Mouse (Mus musculus) ZHBTc4 (cell line): Measurements from ENCODE around the gene Ankrd65.
A peak's percentile ranks its signal among the peaks of the same experiment; 100 is the strongest.
"Not testable (repeated sequence)": the region's sequence is repeated elsewhere in the genome, so short reads cannot be mapped to it uniquely, and the experiment has no call there.

Source experiments
- DNase-seq: peaks from one replicate; pipeline ENCODE4 v3.0.0-alpha.2; 2011; ENCODE audit warnings: low read depth, low spot score

Gene Ankrd65

DNA sequence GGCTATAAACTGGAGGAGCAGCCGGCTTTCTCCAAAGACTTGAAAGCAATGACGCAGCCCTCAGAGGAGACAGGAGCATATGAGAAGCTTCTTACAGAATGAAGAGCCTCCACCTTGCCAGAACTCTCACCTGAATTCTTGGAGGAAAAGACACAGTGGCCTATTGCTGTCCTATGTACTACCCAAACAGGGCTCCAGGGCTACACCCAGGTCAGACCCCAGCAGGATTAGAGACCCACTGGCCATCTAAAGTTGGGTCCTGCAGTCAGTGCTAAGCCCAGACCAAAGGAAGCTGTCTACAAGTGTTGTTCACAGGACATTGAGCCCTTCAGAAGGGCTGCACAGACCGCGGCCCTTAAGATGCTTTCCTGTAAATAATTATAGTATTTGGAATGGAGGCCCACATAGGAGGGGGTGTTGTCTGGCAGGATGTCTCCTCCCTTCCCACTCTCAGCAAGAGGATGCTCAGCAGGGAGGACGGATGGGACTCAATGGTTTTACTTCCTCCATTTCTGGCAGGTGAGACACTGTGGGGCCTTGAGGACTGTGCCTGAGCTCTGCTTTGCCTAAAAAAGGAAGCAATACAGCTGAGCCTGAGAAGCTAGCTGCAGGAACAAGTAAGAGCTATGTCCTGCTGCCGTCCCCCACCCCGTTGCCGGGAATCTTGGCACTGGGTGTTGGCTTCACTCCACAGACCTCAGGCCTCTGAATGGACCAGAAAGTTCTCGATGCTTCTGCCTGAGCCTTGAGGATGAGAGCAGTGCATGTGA lies 15.1 kb upstream of the Ankrd65 start:
- DNase-seq = no peak

DNA sequence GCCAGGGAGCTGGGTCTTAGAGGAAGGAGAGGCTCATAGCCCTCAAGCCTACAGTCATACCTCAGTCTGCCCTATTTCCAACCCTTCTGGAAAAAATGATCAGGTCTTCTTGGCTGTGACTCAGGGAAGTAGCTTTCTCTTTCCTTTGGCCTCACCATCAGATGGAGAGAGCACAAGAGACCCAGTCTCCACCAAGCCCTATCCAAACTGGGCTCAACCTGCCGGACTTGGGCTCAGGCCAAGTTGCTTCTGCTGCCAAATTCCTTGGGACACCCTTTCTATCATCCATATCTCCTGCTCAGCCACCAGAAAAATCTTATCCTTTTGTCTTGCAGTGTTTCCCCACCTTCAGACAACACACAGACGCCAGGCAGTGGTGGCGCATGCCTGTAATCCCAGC lies 14.4 kb upstream of the Ankrd65 start:
- DNase-seq = no peak

DNA sequence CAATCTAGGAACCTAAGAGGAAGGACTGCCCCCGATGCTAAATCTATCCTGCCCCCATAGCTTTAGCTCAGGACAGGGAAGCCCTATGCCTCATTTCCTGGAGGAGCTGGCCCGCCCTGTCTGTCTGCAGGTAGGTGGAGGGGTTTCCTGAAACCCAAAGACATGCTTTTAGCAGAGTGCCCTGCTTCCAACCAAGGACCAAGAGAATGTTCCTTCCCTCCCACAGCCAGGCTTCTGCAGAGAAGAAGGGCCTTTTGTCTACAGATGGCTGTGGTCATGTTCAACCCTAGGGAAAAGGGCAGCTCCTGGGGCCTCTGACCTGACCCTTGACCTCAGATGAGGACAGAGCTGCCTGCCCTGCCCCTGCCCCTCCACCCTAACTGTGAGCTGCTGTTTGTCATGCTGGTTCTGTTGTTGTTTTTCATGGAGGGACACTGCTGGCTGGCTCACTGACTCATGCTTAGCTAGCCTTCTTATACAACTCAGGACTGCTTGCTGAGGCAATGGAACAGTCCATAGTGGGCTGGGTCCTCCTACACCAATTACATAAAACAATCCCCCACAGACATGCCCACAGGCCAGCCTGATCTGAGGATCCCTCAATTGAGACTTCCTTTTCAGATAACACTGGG lies 13.4 kb upstream of the Ankrd65 start:
- no peak for DNase-seq

DNA sequence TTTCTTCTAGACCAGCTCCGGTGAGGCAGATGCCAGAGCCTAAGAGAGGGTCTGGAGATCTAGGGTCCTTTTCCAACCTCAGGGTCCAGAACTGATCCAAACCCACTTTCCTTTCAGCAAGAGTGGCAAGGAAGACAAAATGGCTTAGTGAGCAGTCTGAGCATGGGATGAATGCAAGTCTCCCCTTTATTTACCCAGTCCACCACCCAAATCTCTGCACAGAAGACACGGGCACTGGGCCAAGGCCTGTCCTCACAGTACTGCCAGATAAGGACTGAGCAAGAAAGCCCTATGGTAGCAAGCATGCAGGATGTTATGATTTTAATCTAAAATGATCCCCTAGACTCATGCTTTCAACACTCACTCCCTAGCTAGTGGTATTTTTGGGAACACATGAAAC lies 12.4 kb upstream of the Ankrd65 start:
- no peak for DNase-seq

DNA sequence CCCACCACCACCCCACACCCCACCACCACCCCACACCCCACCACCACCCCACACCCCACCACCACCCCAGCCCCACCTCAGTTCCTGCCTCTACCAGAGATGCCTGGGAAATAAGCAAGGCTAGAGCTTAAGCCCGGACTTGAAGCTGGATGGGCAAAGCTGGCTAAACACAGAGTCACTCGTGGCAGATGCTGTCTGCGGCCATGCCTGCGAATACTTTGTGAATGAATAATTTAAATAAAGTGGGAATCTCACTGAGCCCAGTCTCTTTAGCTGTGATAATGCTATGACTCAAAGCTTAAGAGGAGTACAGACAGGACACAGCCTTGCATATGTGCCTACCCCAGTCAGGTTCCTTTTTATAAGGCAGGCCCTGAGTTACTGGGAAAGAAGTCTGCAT lies 10.7 kb upstream of the Ankrd65 start:
- no peak for DNase-seq

DNA sequence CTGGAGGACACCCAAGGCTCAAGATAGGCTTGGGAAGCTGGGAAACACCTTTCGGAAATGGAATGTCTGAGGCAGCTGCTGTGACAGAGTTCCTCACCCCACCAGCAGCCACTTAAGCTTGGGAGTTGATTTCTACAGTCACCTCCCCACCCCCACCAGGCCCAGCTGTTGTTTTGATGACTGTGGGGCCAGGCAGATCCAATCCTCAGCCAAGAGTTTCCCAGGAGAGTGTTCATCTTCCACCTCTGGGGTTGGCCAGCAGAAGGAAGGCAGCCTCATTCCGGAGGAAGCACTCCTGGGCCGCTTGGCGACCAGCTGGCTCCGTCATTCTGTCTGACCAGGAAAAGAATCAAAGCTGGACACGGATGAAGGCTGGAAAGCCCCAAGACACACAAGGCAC lies 9.3 kb upstream of the Ankrd65 start:
- peak; percentile 26 for DNase-seq

DNA sequence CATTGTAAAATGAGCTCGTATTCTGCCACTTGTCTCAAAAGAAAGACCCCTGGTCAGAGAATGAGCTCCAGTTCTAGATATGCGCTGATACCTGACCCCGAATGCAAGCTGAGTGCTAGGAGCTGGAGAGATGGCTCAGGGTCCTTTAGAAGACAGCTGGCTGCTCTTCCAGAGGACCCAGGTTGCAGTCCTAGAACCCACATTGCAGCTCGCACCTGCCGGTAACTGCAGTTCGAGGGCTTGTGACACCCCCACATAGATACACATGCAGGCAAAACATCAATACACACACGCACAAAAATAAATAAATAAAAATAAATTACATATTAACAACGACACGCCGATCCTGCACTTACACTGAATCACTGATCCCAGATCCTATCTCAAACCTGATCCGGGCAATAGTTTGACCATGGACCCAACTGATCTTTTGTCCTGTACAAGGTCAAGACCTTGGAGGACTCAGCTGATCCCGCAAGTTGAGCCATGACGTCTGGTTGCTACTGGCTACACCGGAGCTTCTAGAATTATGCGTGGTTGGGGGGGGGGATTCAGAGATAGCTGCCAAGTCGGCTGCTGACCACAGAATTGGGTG lies 6.7 kb upstream of the Ankrd65 start:
- DNase-seq = no peak

DNA sequence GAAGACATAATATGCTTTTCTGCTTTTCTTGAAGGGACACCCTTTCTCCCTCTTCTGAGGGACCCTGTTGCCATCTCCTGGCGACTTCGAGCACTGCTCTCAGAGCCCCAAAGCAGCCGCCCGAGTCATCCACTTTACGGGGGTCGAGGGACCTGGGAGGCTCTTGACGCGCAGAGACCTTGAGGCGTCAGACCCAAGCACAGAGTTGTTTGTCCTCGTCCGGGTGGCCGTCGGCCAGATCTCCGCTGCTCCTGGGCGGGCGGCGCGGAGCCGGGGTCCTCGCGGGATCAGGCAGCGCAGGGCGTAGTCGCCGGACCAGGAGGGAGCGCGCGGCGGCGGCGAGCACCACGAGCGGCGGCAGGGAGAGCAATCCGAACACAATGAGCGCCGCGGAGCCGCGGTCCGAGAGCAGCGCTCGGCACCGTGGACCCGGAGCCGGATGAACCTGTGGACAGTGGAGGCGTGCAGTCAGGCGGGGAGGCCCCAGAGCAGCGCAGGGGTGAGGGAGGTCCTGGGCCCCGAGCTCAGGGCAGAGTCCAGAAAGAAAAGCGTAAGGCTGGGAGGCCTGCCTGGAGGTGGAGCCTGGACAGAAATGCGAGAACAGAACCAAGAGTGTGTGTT lies 6.0 kb upstream of the Ankrd65 start:
- DNase-seq = peak; percentile 78

DNA sequence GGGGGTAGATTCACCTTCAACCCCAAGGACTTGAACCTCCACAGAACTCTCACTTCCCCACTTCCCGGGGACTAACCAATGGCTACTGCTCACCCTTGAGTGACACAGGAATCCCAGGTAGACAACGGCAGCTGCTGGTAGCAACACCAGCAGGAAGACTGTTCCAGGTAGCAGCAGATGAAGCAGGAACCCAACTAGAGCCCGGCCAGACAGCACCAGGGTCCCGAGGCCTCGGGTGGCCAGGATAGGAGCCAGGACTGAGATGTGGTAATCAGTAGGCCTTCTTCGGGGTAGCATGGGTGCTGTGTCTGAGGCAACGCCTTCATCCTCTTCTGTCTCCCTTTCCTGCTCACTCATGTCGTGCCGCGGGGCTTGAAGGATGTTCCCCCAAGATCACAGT lies 5.0 kb upstream of the Ankrd65 start:
- no peak for DNase-seq

DNA sequence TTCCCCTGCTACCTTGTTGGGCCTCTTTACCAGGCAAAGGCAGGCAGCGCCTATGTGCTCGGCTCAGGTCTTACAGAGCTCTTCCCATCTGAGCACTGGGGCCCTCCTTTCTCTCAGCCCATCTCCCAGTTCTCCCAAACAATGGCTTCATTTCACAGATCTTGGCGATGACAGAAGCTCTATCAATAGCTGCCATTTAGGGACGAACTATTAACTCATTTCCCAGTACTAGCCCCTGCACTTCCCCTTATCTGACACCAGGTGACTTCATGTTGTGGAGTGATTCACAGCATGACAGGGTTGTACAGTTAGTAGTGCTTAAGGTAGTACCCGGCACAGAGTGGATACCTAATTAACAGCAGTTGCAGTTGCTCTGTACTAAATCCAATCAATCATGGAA lies 4.4 kb upstream of the Ankrd65 start, which contains the start of gene Tmem88b:
Tmem88b (minus strand) TSS at position 56 of the 400 bp plus-strand sequence.
- peak; percentile 48 for DNase-seq

DNA sequence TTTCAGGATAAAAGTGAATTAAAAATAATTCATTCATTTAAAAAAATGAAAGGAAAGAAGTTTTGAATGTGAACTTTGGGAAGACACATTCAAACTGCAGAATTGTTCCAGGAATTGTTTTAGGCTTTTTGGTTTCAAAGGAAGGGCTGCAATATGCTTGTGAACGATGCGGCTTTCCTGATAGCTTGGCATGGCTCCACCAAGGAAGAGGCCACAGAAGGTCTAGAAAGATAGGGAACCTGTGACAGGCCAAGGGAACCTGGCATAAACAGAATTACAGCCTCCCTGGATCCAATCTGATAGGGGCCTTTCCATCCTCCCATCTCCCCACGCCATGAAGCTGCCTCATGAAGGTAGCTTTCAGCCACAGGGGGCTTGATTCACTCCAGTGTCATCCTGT lies 1.9 kb upstream of the Ankrd65 start:
- no peak for DNase-seq

DNA sequence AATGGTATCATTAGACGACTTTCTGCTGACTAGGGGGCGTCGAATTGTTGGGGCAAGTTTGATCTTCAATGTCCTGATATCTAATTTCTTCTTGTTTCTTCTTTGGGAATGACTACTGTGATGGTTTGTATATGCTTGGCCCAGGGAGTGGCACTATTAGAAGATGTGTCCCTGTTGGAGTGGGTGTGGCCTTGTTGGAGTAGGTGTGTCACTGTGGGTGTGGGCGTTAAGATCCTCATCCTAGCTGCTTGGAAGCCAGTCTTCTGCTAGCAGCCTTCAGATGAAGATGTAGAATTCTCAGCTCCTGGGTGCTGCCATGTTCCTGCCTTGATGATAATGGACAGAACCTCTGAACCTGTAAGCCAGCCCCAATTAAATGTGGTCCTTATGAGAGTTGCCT lies 1.4 kb upstream of the Ankrd65 start:
- not testable (repeated sequence) for DNase-seq

DNA sequence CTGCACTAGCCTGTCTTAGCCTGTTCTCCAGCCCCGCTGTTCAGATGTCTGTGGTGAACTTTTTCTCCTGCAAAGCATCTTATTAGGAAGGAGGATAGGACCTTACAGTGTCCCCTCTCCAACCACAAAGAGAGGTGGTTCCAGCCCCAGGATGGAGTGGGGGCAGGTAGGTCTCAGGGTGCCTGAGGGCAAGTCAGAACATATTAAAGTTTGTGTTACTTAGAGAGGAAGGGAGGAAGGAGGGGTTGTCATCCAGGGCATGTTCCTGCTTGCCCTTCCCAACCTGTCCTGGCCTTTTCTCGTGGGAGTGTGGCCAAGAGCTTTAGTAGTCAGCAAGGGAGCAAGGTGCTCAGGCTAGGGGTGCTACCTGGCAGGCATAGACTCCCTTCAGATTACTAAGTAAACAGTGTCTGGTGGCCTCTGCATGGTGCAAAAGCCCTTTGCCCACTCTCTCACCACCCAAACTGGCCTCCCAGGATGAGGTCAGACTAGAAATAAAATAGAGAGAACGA lies 467 bp downstream of the Ankrd65 start:
- no peak for DNase-seq

DNA sequence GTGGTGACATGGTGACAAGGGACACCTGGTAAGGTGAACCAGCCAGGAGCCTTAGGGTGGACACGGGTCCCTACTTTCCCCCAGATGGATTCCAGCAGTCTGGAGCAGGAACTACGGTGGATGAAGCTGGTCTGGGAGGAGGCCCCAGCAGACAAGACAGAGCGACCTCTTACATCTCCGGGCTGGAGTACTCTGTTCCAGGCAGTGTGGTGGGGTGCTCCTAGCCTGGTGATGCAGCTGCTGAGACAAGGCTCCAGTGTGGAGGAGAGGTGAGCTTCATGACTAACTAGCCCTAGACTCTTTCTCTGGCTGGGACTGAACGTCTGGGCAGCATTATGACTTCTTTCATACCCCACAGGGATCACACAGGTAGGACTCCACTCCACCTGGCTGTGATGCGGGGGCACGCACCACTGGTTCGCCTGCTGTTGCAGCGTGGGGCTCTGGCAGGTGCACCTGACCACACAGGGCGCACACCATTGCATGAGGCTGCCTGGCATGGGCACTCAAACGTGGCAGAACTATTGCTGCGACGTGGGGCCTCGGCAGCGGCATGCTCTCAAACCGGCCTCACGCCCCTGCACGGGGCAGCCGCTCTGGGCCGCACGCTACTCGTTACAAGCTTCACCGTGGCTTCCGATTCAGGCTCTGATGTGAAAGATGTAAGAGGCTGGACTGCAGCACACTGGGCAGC lies 1.1 kb downstream of the Ankrd65 start:
- DNase-seq = no peak

DNA sequence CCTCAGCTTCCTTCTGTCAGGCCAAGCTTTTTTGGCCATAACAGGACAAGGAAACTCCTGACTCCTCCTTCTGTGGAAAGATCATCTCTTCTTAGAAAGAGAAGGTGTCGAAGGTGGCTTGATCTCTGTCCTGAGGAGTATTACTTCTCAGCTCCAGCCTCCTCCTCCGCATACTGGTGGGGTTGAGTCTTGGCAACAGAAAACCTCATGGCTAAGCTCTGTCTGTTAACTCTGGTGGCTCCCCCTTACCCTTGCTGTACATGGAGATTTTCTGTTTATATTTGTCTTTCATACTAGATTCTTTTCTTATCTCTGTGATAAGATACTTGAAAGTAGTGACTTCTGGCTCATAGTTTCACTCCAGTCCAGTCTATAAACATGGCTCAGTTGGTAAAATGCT lies 3.5 kb downstream of the Ankrd65 start:
- no peak for DNase-seq

DNA sequence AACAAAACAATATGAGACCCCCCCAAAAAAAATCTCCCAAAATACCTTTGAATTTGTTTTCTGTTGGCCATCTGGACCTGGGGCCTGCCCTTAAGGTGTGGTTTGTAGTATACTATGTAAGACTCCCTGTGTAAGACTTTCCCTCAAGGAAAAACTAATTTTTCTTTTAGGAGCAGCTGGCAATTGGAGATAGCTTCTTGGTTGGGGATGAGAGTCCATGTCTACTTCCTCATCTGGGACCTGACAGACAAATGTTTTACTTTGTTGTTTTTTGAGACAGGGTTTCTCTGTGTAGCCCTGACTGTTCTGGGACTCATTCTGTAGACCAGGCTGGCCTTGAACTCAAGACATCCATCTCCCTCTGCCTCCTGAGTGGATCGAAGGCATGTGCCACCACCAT lies 11.8 kb downstream of the Ankrd65 start:
- no peak for DNase-seq

DNA sequence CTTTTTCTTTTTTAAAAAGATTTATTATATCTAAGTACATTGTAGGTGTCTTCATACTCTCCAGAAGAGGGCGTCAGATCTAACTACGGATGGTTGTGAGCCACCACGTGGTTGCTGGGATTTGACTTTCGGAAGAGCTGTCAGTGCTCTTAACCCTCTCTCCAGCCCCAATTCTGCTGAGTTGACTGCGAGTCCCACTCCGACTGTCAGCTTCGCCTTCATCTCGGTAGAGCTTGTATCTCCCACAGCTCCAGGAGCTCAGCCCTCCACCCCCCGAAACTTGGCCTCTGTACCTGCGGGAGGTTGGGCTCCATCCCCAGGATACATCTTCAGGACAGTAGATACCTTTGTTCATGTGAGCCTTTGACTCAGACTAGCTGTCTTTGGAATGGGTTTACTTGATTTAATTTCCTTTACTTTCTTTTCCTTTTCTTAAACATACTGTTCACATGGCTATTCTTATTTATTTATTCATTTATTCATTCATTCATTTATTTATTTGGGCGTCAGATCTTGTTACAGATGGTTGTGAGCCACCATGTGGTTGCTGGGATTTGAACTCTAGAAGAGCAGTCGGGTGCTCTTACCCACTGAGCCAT lies 12.6 kb downstream of the Ankrd65 start, which contains the start of gene Mrpl20:
Mrpl20 (plus strand) TSS at position 138 of the 599 bp plus-strand sequence.
- peak; percentile 69 for DNase-seq

DNA sequence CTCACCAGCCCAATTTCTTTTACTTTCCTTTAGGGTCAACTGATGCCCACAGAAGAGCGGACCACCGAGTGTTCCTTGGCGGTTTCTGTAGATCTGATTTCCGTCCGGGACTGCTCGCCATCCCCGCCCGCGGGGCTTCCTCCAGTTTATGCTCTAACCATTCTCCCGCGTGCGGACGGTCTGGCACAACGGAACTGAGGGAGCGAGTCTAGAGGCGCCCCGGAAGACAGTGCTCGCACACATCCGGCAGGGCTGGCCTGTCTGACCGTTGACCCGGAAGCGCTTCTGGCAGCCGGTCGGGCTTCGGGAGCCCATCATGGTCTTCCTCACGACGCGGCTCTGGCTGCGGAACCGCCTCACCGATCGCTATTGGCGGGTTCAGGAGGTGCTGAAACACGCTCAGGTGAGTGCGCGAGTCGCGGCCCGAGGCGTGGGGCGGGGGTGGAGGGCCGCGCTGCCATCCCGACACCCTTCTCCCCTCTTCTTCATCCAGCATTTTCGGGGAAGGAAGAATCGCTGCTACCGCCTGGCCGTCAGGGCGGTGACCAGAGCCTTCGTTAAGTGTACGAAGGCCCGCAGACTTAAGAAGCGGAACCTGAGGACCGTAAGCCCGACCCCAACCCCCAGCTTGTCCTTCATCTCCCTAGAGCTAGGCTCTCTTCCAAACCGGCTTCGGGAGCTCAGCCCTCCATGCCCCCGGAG lies 13.3 kb downstream of the Ankrd65 start:
- peak; percentile 97 for DNase-seq

DNA sequence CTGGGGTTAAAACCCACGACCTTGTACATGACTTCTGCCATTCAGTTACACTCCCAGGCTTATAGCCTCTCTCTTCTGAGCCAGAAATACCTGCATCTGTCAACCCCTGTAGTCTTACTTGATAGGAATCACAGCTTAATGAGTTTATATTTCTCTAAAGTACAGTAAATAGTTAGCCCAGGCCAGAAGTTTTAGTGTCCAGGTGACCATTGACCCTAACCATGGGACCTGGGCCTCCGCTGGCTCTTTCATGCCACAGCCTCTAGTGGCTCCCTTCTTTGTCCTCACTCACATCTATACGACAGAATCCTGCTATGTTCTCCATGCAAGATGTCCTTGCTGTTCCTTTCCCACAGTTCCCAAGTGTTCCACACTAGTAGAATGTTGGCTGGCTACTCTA lies 17.6 kb downstream of the Ankrd65 start:
- no peak for DNase-seq

DNA sequence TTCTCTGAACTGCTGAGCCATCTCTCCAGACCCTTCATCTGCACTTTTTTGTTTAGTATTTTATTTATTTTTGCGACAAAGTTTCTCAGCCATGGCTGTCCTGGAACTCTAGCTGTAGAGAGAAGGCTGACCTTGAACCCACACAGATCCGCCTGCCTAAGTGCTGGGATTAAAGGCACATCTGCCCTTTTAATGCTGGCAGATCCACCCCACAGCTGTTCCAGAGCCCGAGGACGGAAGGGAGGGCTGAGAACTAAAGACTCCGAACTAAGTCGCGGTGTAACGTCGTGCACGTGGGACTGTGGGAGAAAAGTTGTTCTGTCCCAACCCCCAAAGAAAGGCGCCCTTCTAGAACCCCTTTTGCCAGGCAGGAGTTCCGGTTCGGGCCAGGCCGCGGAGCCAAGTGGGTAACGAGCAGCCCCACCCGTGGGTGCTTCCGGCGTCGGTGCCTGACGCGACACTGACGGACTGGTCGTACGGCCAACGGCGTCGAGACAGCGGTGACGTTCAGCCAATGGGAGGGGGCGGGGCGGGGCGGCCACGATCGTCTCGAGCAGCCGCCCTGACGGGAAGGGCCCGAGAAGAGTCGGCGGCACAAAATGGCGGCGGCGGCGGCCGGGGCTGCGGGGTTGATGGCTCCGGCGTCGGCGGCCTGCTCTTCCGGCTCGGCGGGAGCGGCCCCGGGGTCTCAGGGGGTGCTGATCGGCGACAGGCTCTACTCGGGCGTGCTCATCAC lies 21.9 kb downstream of the Ankrd65 start, which contains the start of gene Ccnl2:
Ccnl2 (plus strand) TSS at position 561 of the 736 bp plus-strand sequence.
- DNase-seq = peak; percentile 100
